ENCODE assay signal across 8 mouse cellular contexts in genomic region chr8:123185566-123186409, GRCm38 (mm10). TPM values are rescaled to one million over a fixed set of nuclear protein-coding genes. Genes with fewer than 3 reads are reported as not detected.
DNase-seq lines count a peak whose midpoint lies in the region.

TSS of gene Dpep1 (plus strand) at chr8:123186242.

- intact Hi-C loops in gastrocnemius, postnatal 14 days (cut with DNase I; ENCODE audit: low total_unique reads) = loop anchor here (5.0 kb wide), 1 partner anchor 38 kb away; no protein-coding TSS in a partner anchor
- intact Hi-C loops in left cerebral cortex, postnatal 10 days (cut with DNase I) = loop anchor here (5.0 kb wide), 1 partner anchor 38 kb away; no protein-coding TSS in a partner anchor

- peak in 1 of 2 experiments; percentile 38 for DNase-seq in adrenal gland, postnatal 36 days
- DNase-seq in gastrocnemius, postnatal 14 days = peak; percentile 58
- peak; percentile 58 for DNase-seq in kidney, adult 18-20 months
- peak; percentile 78 for DNase-seq in lung, postnatal 25 days (ENCODE audit: low spot score)
- no peak for DNase-seq in spleen, adult 12 weeks (ENCODE audit: low spot score)
- DNase-seq in layer of hippocampus, postnatal 25 days (ENCODE audit: extremely low spot score in 1 of 2, low spot score in 1 of 2) = no peak
- no peak for DNase-seq in left cerebral cortex, postnatal 10 days (ENCODE audit: extremely low spot score in 1 of 2, low spot score in 2 of 2)
- DNase-seq in right cerebral cortex, adult 18-20 months = no peak

RNA-seq across cellular contexts. Expression of gene Dpep1, which starts in this region (rescaled TPM):
- total RNA-seq in adrenal gland, postnatal 36 days (2021) = 10 to 100 TPM; 39.9 to 47.2 TPM
- total RNA-seq in gastrocnemius, postnatal 14 days (2021) = 10 to 100 TPM; 11.8 to 20.9 TPM
- total RNA-seq in layer of hippocampus, postnatal 25 days (2021) = under 1 TPM; 0.17 to 0.23 TPM
- total RNA-seq in left cerebral cortex, postnatal 10 days (2021) = not detected

Comparison
In these comparisons a context has a peak if more than half of its experiments do, and no peak if none do; other contexts are left out.
1. RNA of gene Dpep1 (total RNA-seq): 39.9 to 47.2 TPM in adrenal gland, postnatal 36 days and 11.8 to 20.9 TPM in gastrocnemius, postnatal 14 days; 0.17 to 0.23 TPM in layer of hippocampus, postnatal 25 days and not detected in left cerebral cortex, postnatal 10 days; every median in the first group is over 10 times any median in the second.
2. DNase-seq: peak in gastrocnemius, postnatal 14 days (single experiment), kidney, adult 18-20 months (single experiment) and lung, postnatal 25 days (single experiment); none in spleen, adult 12 weeks (single experiment), layer of hippocampus, postnatal 25 days (0 of 2), left cerebral cortex, postnatal 10 days (0 of 2) and right cerebral cortex, adult 18-20 months (single experiment).